Mouse (Mus musculus) E14TG2a.4 (cell line): Measurements from ENCODE around the gene Cnn1.

Experiments used
- H3K27me3 ChIP-seq: 2 replicates; pipeline ENCODE4 v1.6.1; 2014; ENCODE audit warnings: low read length, control low read depth; ENCODE audit not compliant: insufficient read depth
- H3K36me3 ChIP-seq: 2 replicates; pipeline ENCODE4 v1.6.1; 2014; ENCODE audit warnings: low read length, control low read depth; ENCODE audit not compliant: insufficient read depth
- H3K4me1 ChIP-seq: replicated peaks from 2 replicates; pipeline ENCODE4 v1.6.1; 2014; ENCODE audit warnings: low read depth, low read length, control low read depth
- H3K4me3 ChIP-seq: replicated peaks from 2 replicates; pipeline ENCODE4 v1.5.1; 2014; ENCODE audit warnings: mild to moderate bottlenecking, low read length
- H3K9me3 ChIP-seq: 2 replicates; pipeline ENCODE4 v1.6.1; 2014; ENCODE audit warnings: low read length, control low read depth
- CTCF ChIP-seq: conservative IDR thresholded peaks from 2 replicates; pipeline ENCODE4 v1.5.1; 2014; ENCODE audit warnings: low read length
- NANOG ChIP-seq: IDR thresholded peaks from 2 replicates; pipeline ENCODE4 v1.6.1; 2014; ENCODE audit warnings: borderline replicate concordance, low read length, mixed read lengths
- POU5F1 ChIP-seq: IDR thresholded peaks from 2 replicates; pipeline ENCODE4 v1.6.1; 2014; ENCODE audit warnings: low read length, borderline replicate concordance

The Cnn1 gene

DNA sequence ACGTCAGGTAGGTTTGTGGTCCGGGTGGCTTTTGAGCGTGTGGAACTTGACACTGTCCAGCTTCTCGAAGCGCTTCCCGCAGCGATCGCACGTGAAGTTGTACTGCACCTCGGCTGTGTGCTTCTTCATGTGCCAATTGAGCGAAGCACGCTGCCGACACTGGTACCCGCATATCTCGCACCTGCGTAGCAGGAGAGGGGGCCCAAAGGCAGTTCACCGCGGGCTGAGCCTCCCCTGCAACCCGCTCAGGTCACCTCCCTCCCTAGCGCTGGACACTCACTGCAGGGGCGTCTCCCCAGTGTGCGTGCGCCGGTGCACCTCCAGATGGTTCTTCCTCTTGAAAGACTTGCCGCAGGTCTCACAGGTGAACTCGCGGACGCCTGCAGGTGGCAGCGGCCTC is 43.3 kb upstream of the Cnn1 start:
- Histone ChIP-seq H3K27me3 (peaks cover 37% of the 10 kb centered on the region), H3K4me1 (peaks cover 40% of the 10 kb centered on the region), H3K4me3 (peak overlapping the region; percentile 76), H3K9me3 (no peaks in the 10 kb centered on the region), H3K36me3 (peaks cover 37% of the 10 kb centered on the region)
- TF ChIP-seq NANOG = no peak
- no peak for TF ChIP-seq POU5F1
- no peak for TF ChIP-seq CTCF

GRCm38 (mm10) chr9:22056303-22056910 is 42.6 kb upstream of the Cnn1 start:
- Histone ChIP-seq H3K27me3 (peaks cover 32% of the 10 kb centered on the region), H3K4me3 (peak overlapping the region; percentile 76; the same call in 1 of the 2 replicates), H3K36me3 (peaks cover 44% of the 10 kb centered on the region), H3K4me1 (peaks cover 35% of the 10 kb centered on the region), H3K9me3 (no peaks in the 10 kb centered on the region)
- no peak for TF ChIP-seq POU5F1
- TF ChIP-seq NANOG = no peak
- TF ChIP-seq CTCF = no peak

DNA sequence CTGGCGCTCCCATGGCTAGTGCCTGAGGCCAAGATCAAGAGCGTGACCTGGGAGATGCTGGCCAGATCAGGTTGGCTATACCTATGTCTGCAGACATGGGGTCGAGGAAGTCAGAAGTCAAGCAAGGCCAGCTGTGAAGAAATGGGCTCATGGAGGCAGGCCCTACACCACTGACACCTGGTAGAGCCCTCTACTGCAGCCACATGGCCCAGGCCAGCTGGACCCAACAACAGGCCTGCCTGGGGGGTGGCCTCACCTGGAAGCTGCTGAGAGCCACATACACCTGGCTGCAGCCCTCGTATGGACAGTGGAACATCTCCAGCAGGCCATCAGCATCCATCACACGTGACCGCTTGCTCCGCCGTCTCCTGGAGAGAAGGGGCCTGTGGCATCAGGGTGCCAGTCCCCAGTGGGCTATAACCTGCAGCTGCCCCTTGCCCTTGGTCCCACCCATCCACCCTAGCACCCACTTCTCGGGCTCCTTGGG is 41.9 kb upstream of the Cnn1 start:
- peaks cover 27% of the 10 kb centered on the region for H3K27me3 ChIP-seq
- H3K36me3 ChIP-seq = peaks cover 50% of the 10 kb centered on the region
- no peak overlapping the region for H3K4me3 ChIP-seq
- peaks cover 34% of the 10 kb centered on the region for H3K4me1 ChIP-seq
- no peaks in the 10 kb centered on the region for H3K9me3 ChIP-seq
- TF ChIP-seq CTCF (no peak), POU5F1 (no peak)

DNA sequence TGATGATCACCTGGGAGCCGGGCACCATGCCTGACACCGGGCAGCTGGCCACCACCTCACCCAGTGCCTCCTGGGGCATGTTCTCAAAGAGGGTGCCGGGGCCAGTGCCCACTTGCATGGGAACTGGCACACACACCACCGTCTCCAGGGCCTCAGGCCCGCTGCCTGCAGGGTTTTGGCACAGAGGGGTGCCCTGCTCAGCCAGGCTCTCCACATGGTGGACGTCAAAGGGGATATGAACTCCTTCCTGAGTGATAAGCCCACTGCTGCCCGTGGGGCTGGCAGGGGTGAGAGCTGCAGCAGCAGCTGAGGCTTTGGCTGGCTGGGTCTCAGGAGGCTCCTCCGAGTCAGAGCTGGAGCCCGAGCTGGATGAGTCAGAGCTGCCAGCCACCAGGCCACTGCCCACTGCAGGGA is 41.0 kb upstream of the Cnn1 start:
- TF ChIP-seq POU5F1 (no peak), NANOG (no peak), CTCF (no peak)
- no peaks in the 10 kb centered on the region for H3K9me3 ChIP-seq
- peaks cover 30% of the 10 kb centered on the region for H3K4me1 ChIP-seq

DNA sequence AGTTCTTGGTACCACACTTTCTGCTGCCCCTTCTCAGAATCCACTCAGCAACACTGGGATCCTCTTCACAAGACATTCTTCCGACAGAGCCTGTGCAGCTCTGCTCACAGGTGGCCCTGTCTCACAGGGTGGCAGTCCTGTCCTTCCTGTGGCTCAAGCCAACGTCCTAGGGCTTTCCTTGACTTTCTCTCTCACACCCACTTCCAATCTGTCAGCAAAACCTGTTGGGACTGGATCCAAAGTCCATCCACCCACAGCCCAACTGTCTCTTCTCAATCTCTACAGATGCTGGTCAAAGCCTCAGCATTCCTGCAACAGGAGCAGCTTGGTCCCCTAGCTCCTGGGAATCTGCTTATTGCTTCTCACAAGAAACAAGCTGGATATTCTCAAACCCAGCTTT is 37.7 kb upstream of the Cnn1 start:
- TF ChIP-seq NANOG = no peak
- no peak for TF ChIP-seq CTCF
- no peak for TF ChIP-seq POU5F1
- H3K4me3 ChIP-seq = no peak overlapping the region
- H3K4me1 ChIP-seq = peaks cover 8% of the 10 kb centered on the region
- peaks cover 90% of the 10 kb centered on the region for H3K36me3 ChIP-seq
- peaks cover 2% of the 10 kb centered on the region; the same call in 1 of the 2 replicates for H3K27me3 ChIP-seq
- no peaks in the 10 kb centered on the region for H3K9me3 ChIP-seq

More for the DNA sequence above, 41.0 kb upstream of the Cnn1 start:
- Histone ChIP-seq H3K27me3 (peaks cover 19% of the 10 kb centered on the region), H3K4me3 (no peak overlapping the region), H3K36me3 (peaks cover 60% of the 10 kb centered on the region)

DNA sequence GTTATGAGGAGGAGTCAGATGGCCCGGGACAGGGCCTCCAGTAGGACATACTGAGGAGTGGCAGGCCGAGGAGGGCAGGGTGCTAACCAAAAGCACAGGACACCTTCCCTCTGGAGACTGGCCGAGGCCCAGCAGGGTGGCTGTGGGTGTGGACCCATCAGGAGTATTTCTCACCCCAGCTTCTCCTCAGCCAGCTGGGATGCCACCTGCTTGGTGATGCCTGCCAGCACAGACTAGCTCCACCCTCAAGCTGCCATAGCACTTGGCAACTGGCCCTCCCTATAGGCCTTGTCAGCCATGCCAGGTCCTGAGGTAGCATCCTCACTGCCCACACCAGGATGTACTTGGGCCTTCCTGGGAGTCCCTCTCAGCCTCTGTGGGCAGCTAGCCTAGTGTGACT is 34.7 kb upstream of the Cnn1 start:
- TF ChIP-seq POU5F1 (no peak), CTCF (no peak), NANOG (no peak)

GRCm38 (mm10) chr9:22065642-22066041 is 33.4 kb upstream of the Cnn1 start:
- peaks cover 33% of the 10 kb centered on the region for H3K4me1 ChIP-seq
- peaks cover 92% of the 10 kb centered on the region for H3K36me3 ChIP-seq
- no peaks in the 10 kb centered on the region for H3K27me3 ChIP-seq
- H3K4me3 ChIP-seq = no peak overlapping the region
- TF ChIP-seq POU5F1 = no peak
- TF ChIP-seq CTCF = no peak
- no peak for TF ChIP-seq NANOG
- H3K9me3 ChIP-seq = no peaks in the 10 kb centered on the region

More for the DNA sequence above, 34.7 kb upstream of the Cnn1 start:
- no peaks in the 10 kb centered on the region for H3K27me3 ChIP-seq
- no peaks in the 10 kb centered on the region for H3K9me3 ChIP-seq
- H3K36me3 ChIP-seq = peaks cover 92% of the 10 kb centered on the region
- H3K4me1 ChIP-seq = peaks cover 25% of the 10 kb centered on the region
- H3K4me3 ChIP-seq = no peak overlapping the region

GRCm38 (mm10) chr9:22066433-22066832 is 32.6 kb upstream of the Cnn1 start:
- H3K27me3 ChIP-seq = no peaks in the 10 kb centered on the region
- TF ChIP-seq NANOG (no peak), POU5F1 (no peak), CTCF (peak; percentile 89)
- peaks cover 34% of the 10 kb centered on the region for H3K4me1 ChIP-seq
- no peaks in the 10 kb centered on the region for H3K9me3 ChIP-seq
- H3K4me3 ChIP-seq = no peak overlapping the region
- H3K36me3 ChIP-seq = peaks cover 84% of the 10 kb centered on the region

DNA sequence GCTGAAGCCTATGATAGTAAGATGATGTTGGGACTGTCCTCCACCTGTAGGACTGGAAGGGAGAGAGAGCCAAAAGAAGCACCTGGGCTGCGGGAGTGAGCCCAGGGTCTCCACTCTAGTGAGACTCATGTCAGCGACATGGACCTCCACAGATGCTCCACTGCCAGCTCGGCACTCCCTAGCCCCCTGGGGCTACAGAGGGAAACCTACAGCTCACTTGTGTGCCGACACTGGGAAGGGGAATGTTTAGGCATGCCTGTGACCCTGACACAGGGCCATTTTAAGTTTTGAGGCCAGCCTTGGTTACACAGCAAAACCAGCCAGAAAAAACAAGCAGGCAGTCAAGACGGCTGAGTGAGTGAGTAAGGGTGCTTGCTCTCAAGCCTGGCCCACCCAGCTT is 31.8 kb upstream of the Cnn1 start:
- Histone ChIP-seq H3K4me3 (no peak overlapping the region), H3K36me3 (peaks cover 80% of the 10 kb centered on the region), H3K4me1 (peaks cover 41% of the 10 kb centered on the region), H3K9me3 (no peaks in the 10 kb centered on the region), H3K27me3 (no peaks in the 10 kb centered on the region)
- no peak for TF ChIP-seq NANOG
